Mouse (Mus musculus): ENCODE data around the gene Gnaq. TPM values are rescaled to one million over a fixed set of nuclear protein-coding genes. Genes with fewer than 3 reads are reported as not detected.

The Gnaq gene
- polyA plus RNA-seq, 1 experiment from 2014 or later, result 52.7 TPM

DNA sequence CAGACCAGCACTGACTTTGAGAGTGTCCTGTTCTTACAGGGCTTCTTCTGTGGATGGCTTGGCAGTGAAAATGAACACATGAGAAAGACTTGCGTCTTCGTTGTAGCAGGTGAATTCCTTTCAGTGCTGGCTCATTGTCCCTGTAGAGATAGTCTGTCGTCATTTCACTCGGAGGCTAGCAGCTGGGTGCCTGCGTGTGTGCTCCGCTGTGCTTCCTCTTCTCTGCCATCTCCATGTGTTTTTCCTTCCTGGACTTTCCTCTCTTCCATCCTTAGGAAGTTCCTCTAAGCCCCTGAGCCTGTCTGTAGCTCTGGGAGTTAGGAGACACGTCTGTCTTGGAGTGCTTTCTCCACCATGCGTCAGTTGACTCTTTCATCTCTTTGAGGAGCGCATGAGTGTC, 41.1 kb downstream of the Gnaq start:
- DNase-seq (no peak), ATAC-seq (ENCODE audit: low FRiP score, low TSS enrichment) (no peak)
- Histone ChIP-seq H3K27me3 (ENCODE audit: control insufficient read depth, insufficient read depth, low read length) (no peaks in the 10 kb centered on the region), H3K9ac (replicated peaks; ENCODE audit: low read length) (no peak overlapping the region), H3K4me2 (ENCODE audit: low read length) (no peak overlapping the region), H3K4me1 (ENCODE audit: control insufficient read depth, insufficient read depth, low read length) (peaks cover 19% of the 10 kb centered on the region), H3K27ac (replicated peaks; ENCODE audit: low read depth, low read length) (no peak overlapping the region), H3K9me3 (ENCODE audit: control insufficient read depth, low read length) (no peaks in the 10 kb centered on the region), H3K4me3 (replicated peaks; ENCODE audit: low read depth, low read length) (no peak overlapping the region), H3K36me3 (ENCODE audit: control insufficient read depth, insufficient read depth, low read length) (no peaks in the 10 kb centered on the region)
- 33% methylated on average over 9 of the region's 9 CpGs for WGBS

DNA sequence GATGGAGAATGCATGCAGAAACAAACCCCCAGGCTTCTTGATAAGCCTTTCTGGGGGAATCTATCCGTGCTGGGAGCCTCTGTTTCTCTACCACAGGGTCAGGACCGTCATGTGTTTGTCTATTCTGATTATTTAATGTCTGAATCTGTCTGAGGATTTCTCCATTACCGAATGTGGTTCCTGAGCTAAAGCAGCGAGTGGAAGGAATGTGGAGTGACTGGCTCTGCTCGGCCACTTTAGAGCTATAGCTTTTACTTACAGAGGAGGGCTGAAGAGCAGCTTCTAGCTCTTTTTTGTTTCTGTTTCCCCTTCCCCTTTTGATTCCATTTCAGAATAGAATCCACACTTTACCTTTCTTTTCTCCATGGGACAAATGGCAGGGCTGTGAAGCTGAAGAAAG, 43.8 kb downstream of the Gnaq start:
- 67% methylated on average over 5 of the region's 5 CpGs for WGBS
- no peaks in the 10 kb centered on the region for H3K27me3 ChIP-seq (ENCODE audit: control insufficient read depth, insufficient read depth, low read length)
- H3K4me3 ChIP-seq (replicated peaks; ENCODE audit: low read depth, low read length), result no peak overlapping the region
- H3K9ac ChIP-seq (replicated peaks; ENCODE audit: low read length), result no peak overlapping the region
- H3K9me3 ChIP-seq (ENCODE audit: control insufficient read depth, low read length), result no peaks in the 10 kb centered on the region
- no peak for ATAC-seq (ENCODE audit: low FRiP score, low TSS enrichment)
- H3K27ac ChIP-seq (replicated peaks; ENCODE audit: low read depth, low read length), result no peak overlapping the region
- no peaks in the 10 kb centered on the region for H3K36me3 ChIP-seq (ENCODE audit: control insufficient read depth, insufficient read depth, low read length)
- no peak for DNase-seq
- peaks cover 19% of the 10 kb centered on the region for H3K4me1 ChIP-seq (ENCODE audit: control insufficient read depth, insufficient read depth, low read length)
- no peak overlapping the region for H3K4me2 ChIP-seq (ENCODE audit: low read length)

DNA sequence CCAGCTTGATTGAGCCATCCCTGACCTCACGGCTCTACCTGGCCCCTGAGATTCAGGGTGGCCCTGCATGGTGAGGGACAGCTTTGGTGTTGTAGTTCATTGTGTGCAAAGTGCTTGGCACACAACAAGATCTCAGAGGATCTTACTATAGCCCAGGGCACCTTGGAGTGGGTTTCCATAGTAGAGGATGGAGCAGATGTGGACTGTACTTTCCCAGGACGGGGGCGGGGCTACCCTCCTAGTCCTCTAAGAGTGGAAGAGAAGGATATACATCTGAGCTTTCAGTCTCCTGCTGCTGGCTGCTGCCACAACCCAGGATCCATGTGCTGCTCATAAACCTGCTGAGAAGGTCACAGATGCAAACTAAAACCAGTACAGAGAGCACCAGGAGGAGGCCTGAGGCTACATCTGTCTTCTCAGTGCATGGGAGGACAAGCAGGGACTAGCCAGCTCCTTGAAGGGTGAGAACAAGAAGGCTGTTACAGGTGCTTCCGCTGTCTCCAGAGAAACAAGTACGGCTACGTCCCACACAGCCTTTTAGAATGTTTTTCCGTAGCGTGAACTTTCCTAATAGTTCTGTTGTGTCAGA, 44.6 kb downstream of the Gnaq start:
- no peak for ATAC-seq (ENCODE audit: low FRiP score, low TSS enrichment)
- Histone ChIP-seq H3K4me2 (ENCODE audit: low read length) (no peak overlapping the region), H3K36me3 (ENCODE audit: control insufficient read depth, insufficient read depth, low read length) (no peaks in the 10 kb centered on the region), H3K4me3 (replicated peaks; ENCODE audit: low read depth, low read length) (no peak overlapping the region), H3K9me3 (ENCODE audit: control insufficient read depth, low read length) (no peaks in the 10 kb centered on the region), H3K4me1 (ENCODE audit: control insufficient read depth, insufficient read depth, low read length) (peaks cover 19% of the 10 kb centered on the region), H3K27me3 (ENCODE audit: control insufficient read depth, insufficient read depth, low read length) (no peaks in the 10 kb centered on the region), H3K9ac (replicated peaks; ENCODE audit: low read length) (no peak overlapping the region), H3K27ac (replicated peaks; ENCODE audit: low read depth, low read length) (no peak overlapping the region)
- WGBS, result 95% methylated on average over 8 of the region's 8 CpGs
- DNase-seq, result no peak

DNA sequence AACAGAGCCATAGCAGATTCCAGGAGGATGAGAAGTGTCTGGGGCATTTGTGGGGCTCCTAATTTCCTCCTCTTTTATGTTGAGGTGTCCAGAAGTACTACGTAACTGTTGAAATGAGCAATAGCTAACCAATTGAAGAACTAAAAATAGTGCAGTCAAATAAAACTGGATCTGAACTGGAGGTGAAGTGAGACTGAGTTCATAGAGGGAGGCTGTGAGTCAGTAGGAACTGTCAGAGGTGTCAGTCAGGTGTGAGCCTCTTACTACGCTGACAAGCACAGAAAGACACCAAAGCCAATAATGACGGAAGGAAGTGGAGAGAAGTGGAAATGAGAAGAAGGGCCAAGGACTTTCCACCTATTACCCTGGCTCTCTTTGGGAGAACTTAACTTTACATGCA, 48.6 kb downstream of the Gnaq start:
- Histone ChIP-seq H3K27ac (replicated peaks; ENCODE audit: low read depth, low read length) (no peak overlapping the region), H3K4me1 (ENCODE audit: control insufficient read depth, insufficient read depth, low read length) (peaks cover 13% of the 10 kb centered on the region)
- ATAC-seq (ENCODE audit: low FRiP score, low TSS enrichment), result no peak

DNA sequence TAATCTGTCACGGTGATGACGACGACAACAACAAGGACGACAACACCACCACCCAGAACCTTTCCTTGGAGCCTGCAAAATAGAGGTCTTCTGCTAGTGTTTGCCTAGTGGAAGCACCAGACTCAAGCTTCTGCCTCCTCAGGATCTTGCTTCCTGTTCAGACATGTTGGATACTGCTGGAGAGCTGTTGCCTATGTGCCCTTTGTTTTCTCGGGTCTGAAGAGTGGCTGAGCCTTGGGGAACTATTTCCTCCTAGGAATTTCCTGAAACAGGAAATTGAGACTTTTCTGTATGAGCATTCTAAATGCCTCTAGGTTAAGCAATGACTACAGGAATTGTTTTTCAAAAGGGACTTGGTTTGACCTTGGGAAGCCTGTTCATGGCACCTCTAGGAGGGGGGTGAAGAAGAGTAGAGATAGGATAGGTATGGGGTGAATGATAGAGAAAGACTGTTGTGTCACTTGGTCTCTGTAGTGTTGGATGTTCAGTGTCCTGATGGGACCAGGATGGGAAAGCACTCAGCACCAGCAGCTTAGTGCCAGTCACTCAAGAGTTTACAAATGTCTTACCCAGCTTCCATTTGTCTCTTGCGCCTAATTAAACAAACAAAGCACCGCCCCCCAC, 49.3 kb downstream of the Gnaq start:
- H3K36me3 ChIP-seq (ENCODE audit: control insufficient read depth, insufficient read depth, low read length), result no peaks in the 10 kb centered on the region
- 86% methylated on average over 7 of the region's 7 CpGs for WGBS
- no peak overlapping the region for H3K4me2 ChIP-seq (ENCODE audit: low read length)
- H3K27me3 ChIP-seq (ENCODE audit: control insufficient read depth, insufficient read depth, low read length), result no peaks in the 10 kb centered on the region
- peaks cover 11% of the 10 kb centered on the region for H3K4me1 ChIP-seq (ENCODE audit: control insufficient read depth, insufficient read depth, low read length)
- H3K4me3 ChIP-seq (replicated peaks; ENCODE audit: low read depth, low read length), result no peak overlapping the region
- DNase-seq (no peak), ATAC-seq (ENCODE audit: low FRiP score, low TSS enrichment) (no peak)
- H3K27ac ChIP-seq (replicated peaks; ENCODE audit: low read depth, low read length), result no peak overlapping the region
- no peak overlapping the region for H3K9ac ChIP-seq (replicated peaks; ENCODE audit: low read length)
- H3K9me3 ChIP-seq (ENCODE audit: control insufficient read depth, low read length), result no peaks in the 10 kb centered on the region

More for the DNA sequence above, 48.6 kb downstream of the Gnaq start:
- Histone ChIP-seq H3K4me3 (replicated peaks; ENCODE audit: low read depth, low read length) (no peak overlapping the region), H3K9me3 (ENCODE audit: control insufficient read depth, low read length) (no peaks in the 10 kb centered on the region), H3K9ac (replicated peaks; ENCODE audit: low read length) (no peak overlapping the region), H3K27me3 (ENCODE audit: control insufficient read depth, insufficient read depth, low read length) (no peaks in the 10 kb centered on the region), H3K4me2 (ENCODE audit: low read length) (no peak overlapping the region), H3K36me3 (ENCODE audit: control insufficient read depth, insufficient read depth, low read length) (no peaks in the 10 kb centered on the region)
- WGBS, result 87% methylated on average over 3 of the region's 3 CpGs
- no peak for DNase-seq

DNA sequence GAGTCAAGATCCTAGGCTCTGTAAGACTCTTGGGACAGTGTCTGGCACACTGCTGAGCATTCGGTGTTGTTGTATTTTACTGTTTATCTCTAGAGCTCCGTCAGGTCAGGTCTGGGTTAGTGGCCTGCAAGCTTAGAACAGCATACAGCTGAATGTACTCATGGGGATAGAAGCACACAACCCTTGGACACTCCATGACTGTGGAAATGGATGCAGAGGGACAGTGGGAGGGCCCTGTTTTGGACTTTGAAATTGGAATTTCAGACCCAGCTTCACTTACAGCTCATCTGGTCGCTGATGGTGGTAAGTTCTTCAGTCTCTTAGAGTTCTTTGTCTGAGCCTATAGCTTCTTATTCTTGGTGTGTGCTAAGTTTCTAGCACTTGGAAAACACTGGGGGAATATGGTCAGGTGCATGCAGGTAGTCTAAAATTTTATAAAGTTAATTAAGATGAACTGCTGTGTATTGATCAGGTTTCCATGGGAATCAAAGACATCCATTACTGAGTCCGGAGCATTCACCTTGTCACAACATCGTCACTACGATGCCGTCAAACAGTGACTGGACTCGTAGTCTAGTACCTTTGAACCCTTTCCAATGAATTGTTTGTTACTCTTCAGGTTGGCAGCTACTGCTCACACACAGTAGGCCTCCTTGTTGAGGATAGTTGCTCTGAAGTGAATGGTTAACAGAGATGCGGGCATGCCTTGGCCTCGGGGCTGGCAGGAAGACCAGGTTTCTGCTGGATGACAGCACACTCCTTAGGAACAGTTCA, 51.1 kb downstream of the Gnaq start:
- Histone ChIP-seq H3K4me2 (ENCODE audit: low read length) (no peak overlapping the region), H3K9me3 (ENCODE audit: control insufficient read depth, low read length) (no peaks in the 10 kb centered on the region), H3K4me3 (replicated peaks; ENCODE audit: low read depth, low read length) (no peak overlapping the region), H3K9ac (replicated peaks; ENCODE audit: low read length) (no peak overlapping the region), H3K27me3 (ENCODE audit: control insufficient read depth, insufficient read depth, low read length) (no peaks in the 10 kb centered on the region), H3K27ac (replicated peaks; ENCODE audit: low read depth, low read length) (no peak overlapping the region), H3K4me1 (ENCODE audit: control insufficient read depth, insufficient read depth, low read length) (0 out of 2 replicates have a peak, but pooled peaks cover 10% of the 10 kb centered on the region), H3K36me3 (ENCODE audit: control insufficient read depth, insufficient read depth, low read length) (no peaks in the 10 kb centered on the region)
- WGBS, result 86% methylated on average over 10 of the region's 10 CpGs
- DNase-seq, result no peak
- no peak for ATAC-seq (ENCODE audit: low FRiP score, low TSS enrichment)

DNA sequence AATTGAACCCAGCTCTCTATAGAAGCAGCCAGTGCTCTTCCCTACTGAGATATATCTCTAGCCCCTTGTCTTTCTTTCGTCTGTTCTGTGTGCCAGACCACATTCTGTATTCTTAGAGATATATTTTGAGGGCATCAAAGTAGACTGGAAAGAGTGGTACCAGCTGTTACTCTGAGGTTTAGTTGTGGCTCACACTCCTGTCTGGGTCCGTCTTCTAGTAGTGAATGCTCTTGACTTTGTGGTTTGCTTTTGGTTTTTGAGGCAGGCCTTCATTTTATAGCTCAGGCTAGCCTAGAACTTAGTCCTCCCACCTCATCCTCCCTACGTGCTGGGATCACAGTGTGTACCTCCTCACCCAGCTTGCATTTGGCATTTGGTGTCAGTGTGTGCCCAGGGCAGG, 54.4 kb downstream of the Gnaq start:
- H3K9me3 ChIP-seq (ENCODE audit: control insufficient read depth, low read length), result no peaks in the 10 kb centered on the region
- H3K9ac ChIP-seq (replicated peaks; ENCODE audit: low read length), result no peak overlapping the region
- H3K36me3 ChIP-seq (ENCODE audit: control insufficient read depth, insufficient read depth, low read length), result no peaks in the 10 kb centered on the region
- no peak for ATAC-seq (ENCODE audit: low FRiP score, low TSS enrichment)
- H3K27me3 ChIP-seq (ENCODE audit: control insufficient read depth, insufficient read depth, low read length), result no peaks in the 10 kb centered on the region
- no peak overlapping the region for H3K4me2 ChIP-seq (ENCODE audit: low read length)
- H3K4me1 ChIP-seq (ENCODE audit: control insufficient read depth, insufficient read depth, low read length), result 0 out of 2 replicates have a peak, but pooled peaks cover 6% of the 10 kb centered on the region
- no peak for DNase-seq
- no peak overlapping the region for H3K27ac ChIP-seq (replicated peaks; ENCODE audit: low read depth, low read length)
- no peak overlapping the region for H3K4me3 ChIP-seq (replicated peaks; ENCODE audit: low read depth, low read length)
- WGBS, result 96% methylated on average over 3 of the region's 3 CpGs

DNA sequence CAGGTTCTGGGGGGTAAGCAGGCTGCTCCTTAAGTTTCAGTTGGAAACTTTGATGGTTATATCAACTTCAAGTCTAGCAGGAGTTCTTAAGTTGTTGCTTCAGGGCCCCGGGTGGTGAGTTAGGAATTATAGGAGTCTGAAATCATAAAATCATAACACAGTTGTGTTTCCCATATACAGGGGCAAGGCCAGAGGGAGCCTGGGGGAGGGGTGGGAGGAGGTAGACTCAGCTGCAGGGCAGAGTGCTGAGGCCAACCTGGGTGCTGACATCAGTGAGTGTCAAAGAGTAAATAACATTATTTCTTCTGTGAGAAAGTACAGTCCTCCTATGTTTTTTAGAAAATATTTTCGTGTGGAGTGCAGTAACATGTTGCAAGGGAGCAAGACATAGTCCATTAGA, 55.3 kb downstream of the Gnaq start:
- no peak for ATAC-seq (ENCODE audit: low FRiP score, low TSS enrichment)
- 90% methylated on average over 2 of the region's 2 CpGs for WGBS

More for the DNA sequence above, 55.3 kb downstream of the Gnaq start:
- no peak for DNase-seq
- Histone ChIP-seq H3K4me2 (ENCODE audit: low read length) (no peak overlapping the region), H3K27me3 (ENCODE audit: control insufficient read depth, insufficient read depth, low read length) (no peaks in the 10 kb centered on the region), H3K4me3 (replicated peaks; ENCODE audit: low read depth, low read length) (no peak overlapping the region), H3K9me3 (ENCODE audit: control insufficient read depth, low read length) (no peaks in the 10 kb centered on the region), H3K9ac (replicated peaks; ENCODE audit: low read length) (no peak overlapping the region), H3K27ac (replicated peaks; ENCODE audit: low read depth, low read length) (no peak overlapping the region), H3K4me1 (ENCODE audit: control insufficient read depth, insufficient read depth, low read length) (peaks cover 8% of the 10 kb centered on the region; the same call in 1 of the 2 replicates), H3K36me3 (ENCODE audit: control insufficient read depth, insufficient read depth, low read length) (no peaks in the 10 kb centered on the region)

All from midbrain, embryonic 14.5 days (tissue).